Mouse (Mus musculus) thymus, adult 2 months (tissue): ENCODE results near the gene Ank3.

Experiments used
- CTCF ChIP-seq: fragments of 200-500 bp; IDR thresholded peaks from 2 replicates; pipeline ENCODE4 v1.5.1; 2012; ENCODE audit warnings: mild to moderate bottlenecking, control low read depth, low read length, moderate library complexity, borderline replicate concordance; ENCODE audit not compliant: control insufficient read depth, poor library complexity, insufficient read depth; ENCODE audit errors: extremely low read depth
- POLR2A ChIP-seq: fragments of 200-500 bp; IDR thresholded peaks from 2 replicates; pipeline ENCODE4 v1.6.1; 2012; ENCODE audit warnings: mild to moderate bottlenecking, low read length, control low read depth, moderate library complexity; ENCODE audit not compliant: control insufficient read depth, poor library complexity, insufficient read depth; ENCODE audit errors: extremely low read depth

DNA sequence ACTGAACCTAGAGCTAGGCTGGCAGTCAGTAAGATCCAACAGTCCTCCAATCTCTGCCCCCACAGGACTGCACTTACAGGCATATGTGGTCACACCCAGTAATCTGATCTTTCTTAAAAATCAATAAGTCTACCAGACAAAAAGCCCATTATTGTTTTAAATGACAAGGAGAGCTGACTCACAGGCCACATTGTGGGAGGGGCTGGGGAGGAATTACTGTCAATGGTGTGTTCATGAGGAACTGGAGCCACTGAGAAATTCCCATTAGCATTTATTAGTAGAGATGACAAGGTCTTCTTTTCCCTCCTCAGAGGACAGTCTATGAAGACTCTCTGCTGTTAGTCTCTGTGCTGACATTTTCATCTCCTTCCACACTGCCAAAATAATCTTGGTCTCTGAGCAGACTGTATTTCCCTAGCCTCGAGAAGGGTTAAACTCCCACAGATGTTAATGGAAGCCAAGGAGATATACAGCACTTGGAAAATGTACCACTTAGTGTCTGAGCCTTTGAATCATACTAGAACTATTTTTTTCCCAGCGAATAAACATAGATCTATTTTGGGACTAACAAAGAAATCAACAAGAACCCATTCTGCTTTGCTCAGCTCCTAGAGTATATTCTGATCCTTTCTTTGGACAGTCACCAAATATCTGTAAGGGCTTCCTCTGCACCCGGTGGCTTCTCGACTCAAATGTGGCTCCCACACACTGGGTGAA lies 358.5 kb downstream of the Ank3 start:
- no peak for TF ChIP-seq POLR2A
- no peak for TF ChIP-seq CTCF
